ENCODE assay signal across 11 mouse cellular contexts in the genomic region with DNA sequence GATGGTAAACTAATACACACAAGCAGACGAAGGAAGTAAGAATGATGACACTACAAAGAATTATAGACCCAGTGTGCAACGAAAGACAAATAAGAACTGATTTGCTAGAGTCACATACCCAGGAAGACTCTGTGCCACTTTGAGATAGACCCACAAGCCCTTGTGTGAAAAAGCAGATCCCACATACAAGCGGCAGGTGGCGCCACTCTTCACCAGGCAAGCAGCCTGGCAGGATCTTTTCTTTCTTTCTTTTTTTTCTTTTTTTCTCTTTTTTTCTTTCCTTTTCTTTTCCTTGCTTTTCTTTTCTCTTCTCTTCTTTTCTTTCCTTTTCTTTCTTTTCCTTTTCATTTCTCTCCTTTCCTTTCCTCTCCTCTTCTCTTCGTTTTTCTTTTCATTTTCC. TPM values are rescaled to one million over a fixed set of nuclear protein-coding genes. Genes with fewer than 3 reads are reported as not detected.
DNase-seq lines count a peak whose midpoint lies in the region; ATAC-seq and TF ChIP-seq lines count a peak whose summit lies in the region.
"Had no signal": no experiment of that assay in that cellular context is flagged by ENCODE, and none has a peak within 500 bp of the region (broad histone marks: within the 10 kb centered on the region; RNA-seq: fewer than 3 reads in every experiment).

No protein-coding gene starts in this region.

- no peaks in the 10 kb centered on the region for H3K27me3 ChIP-seq in kidney, embryonic 15.5 days
- H3K27me3 ChIP-seq in forebrain, embryonic 15.5 days = no peaks in the 10 kb centered on the region

- no peak overlapping the region for H3K4me2 ChIP-seq in kidney, embryonic 15.5 days
- no peak overlapping the region for H3K4me2 ChIP-seq in forebrain, embryonic 15.5 days (replicated peaks)

- no peak for ATAC-seq in kidney, embryonic 15.5 days (replicated peaks; ENCODE audit: low FRiP score)
- ATAC-seq in forebrain, embryonic 15.5 days (replicated peaks) = no peak

- peak; percentile 46; the same call in 1 of the 2 replicates for TF ChIP-seq CTCF in brain, embryonic 14.5 days (IDR thresholded peaks at IDR 0.05; ENCODE audit: borderline replicate concordance, extremely low read depth, insufficient read depth, insufficient read length)

- no peaks in the 10 kb centered on the region for H3K9me3 ChIP-seq in kidney, embryonic 15.5 days (replicated peaks)
- H3K9me3 ChIP-seq in forebrain, embryonic 15.5 days = no peaks in the 10 kb centered on the region

- peak; percentile 26 for DNase-seq in kidney, adult 9 months
- DNase-seq in thymus, postnatal 14 days = peak; percentile 7
- DNase-seq in thymus, postnatal 0 days (ENCODE audit: low spot score) = no peak
- peak; percentile 20 for DNase-seq in brain, embryonic 14.5 days (ENCODE audit: low read depth)
- no peak for DNase-seq in urinary bladder, postnatal 25 days (ENCODE audit: low spot score)
- DNase-seq: right cerebral cortex, postnatal 25 days had no signal

- no peaks in the 10 kb centered on the region for H3K4me1 ChIP-seq in kidney, embryonic 15.5 days
- H3K4me1 ChIP-seq in forebrain, embryonic 15.5 days = no peaks in the 10 kb centered on the region

- H3K9ac ChIP-seq in kidney, embryonic 15.5 days = no peak overlapping the region
- no peak overlapping the region for H3K9ac ChIP-seq in forebrain, embryonic 15.5 days (replicated peaks)

- no peak for TF ChIP-seq POLR2A in brain, embryonic 14.5 days (IDR thresholded peaks at IDR 0.05; ENCODE audit: borderline replicate concordance, extremely low read depth, insufficient read depth, insufficient read length, poor library complexity, severe bottlenecking)

- WGBS in kidney, embryonic 15.5 days = 46% methylated on average over 5 of the region's 5 CpGs
- 45% methylated on average over 5 of the region's 5 CpGs for WGBS in forebrain, embryonic 15.5 days

- H3K4me3 ChIP-seq in kidney, embryonic 15.5 days (replicated peaks) = no peak overlapping the region
- no peak overlapping the region for H3K4me3 ChIP-seq in forebrain, embryonic 15.5 days
- H3K4me3 ChIP-seq: myocyte had no signal

- H3K27ac ChIP-seq in kidney, embryonic 15.5 days = no peak overlapping the region
- no peak overlapping the region for H3K27ac ChIP-seq in forebrain, embryonic 15.5 days (replicated peaks)

- H3K36me3 ChIP-seq in kidney, embryonic 15.5 days = no peaks in the 10 kb centered on the region
- no peaks in the 10 kb centered on the region for H3K36me3 ChIP-seq in forebrain, embryonic 15.5 days

RNA-seq across cellular contexts. Expression of a gene that starts 32.9 kb away (rescaled TPM):
- 0.10 TPM in 1 of 2 replicates, not detected in the other for polyA plus RNA-seq in kidney, embryonic 15.5 days (2015; fragmentation: Nextera tagmentation; extraction: Ambion mirVana)
- 0.24 and 0.48 TPM in 2 replicates for polyA plus RNA-seq in thymus, postnatal 0 days (2015; fragmentation: Nextera tagmentation; extraction: Ambion mirVana)
- not detected in 2 replicates for polyA plus RNA-seq in brain, embryonic 14.5 days (2012; rRNA removed)
- not detected in 2 replicates for polyA plus RNA-seq in forebrain, embryonic 15.5 days (2015; fragmentation: Nextera tagmentation; extraction: Ambion mirVana)
- polyA plus RNA-seq: liver, embryonic 16.5 days; myocyte had no signal

RNA-seq across cellular contexts. Expression of a gene that starts 43.0 kb away (rescaled TPM):
- polyA plus RNA-seq in kidney, embryonic 15.5 days (2015; fragmentation: Nextera tagmentation; extraction: Ambion mirVana) = 0.22 TPM in 1 of 2 replicates, not detected in the other
- polyA plus RNA-seq in thymus, postnatal 0 days (2015; fragmentation: Nextera tagmentation; extraction: Ambion mirVana) = 0.12 and 0.17 TPM in 2 replicates
- not detected in 2 replicates for polyA plus RNA-seq in brain, embryonic 14.5 days (2012; rRNA removed)
- not detected in 2 replicates for polyA plus RNA-seq in forebrain, embryonic 15.5 days (2015; fragmentation: Nextera tagmentation; extraction: Ambion mirVana)
- polyA plus RNA-seq: embryonic facial prominence, embryonic 14.5 days; liver, embryonic 16.5 days; myocyte had no signal

Comparison
In these comparisons a context has a peak if more than half of its experiments do, and no peak if none do; other contexts are left out.
1. DNase-seq: peak in kidney, adult 9 months (single experiment), thymus, postnatal 14 days (single experiment) and brain, embryonic 14.5 days (single experiment); none in thymus, postnatal 0 days (single experiment) and urinary bladder, postnatal 25 days (single experiment).